Mouse (Mus musculus): Measurements from ENCODE around the gene Mpzl1. TPM values are rescaled to one million over a fixed set of nuclear protein-coding genes. Genes with fewer than 3 reads are reported as not detected.
A peak's percentile ranks its signal among the peaks of the same experiment; 100 is the strongest.

Mpzl1 gene
- total and polyA plus RNA-seq, 3 experiments: 15.1 to 19.7 (median 18.3) TPM

GRCm38 (mm10) chr1:165678861-165679617 is 44.7 kb upstream of the Mpzl1 start:
- intact Hi-C loops (cut with DNase I): loop anchor here (2.0 kb wide), 1 partner anchor 16 kb away; no protein-coding TSS in a partner anchor
- DNase-seq: no peak
- no peak overlapping the region for H3K4me3 ChIP-seq
- peaks cover 58% of the 10 kb centered on the region for H3K4me1 ChIP-seq (ENCODE audit: control insufficient read depth, insufficient read depth, low read length)
- no peaks in the 10 kb centered on the region for H3K27me3 ChIP-seq (ENCODE audit: control insufficient read depth, insufficient read depth, low read length)
- peaks cover 48% of the 10 kb centered on the region for H3K36me3 ChIP-seq (ENCODE audit: control insufficient read depth, insufficient read depth, low read length)
- no peak overlapping the region for H3K9ac ChIP-seq (ENCODE audit: low read depth, low read length)
- peaks cover 11% of the 10 kb centered on the region for H3K79me2 ChIP-seq (replicated peaks; ENCODE audit: control insufficient read depth, insufficient read depth, low read length)
- H3K27ac ChIP-seq: peak overlapping the region; percentile 51; the same call in 1 of the 2 replicates
- WGBS: 71% methylated on average over 15 of the region's 15 CpGs
- TF ChIP-seq CTCF (IDR thresholded peaks at IDR 0.05): peak; percentile 56
- no peak for TF ChIP-seq POLR2A (IDR thresholded peaks at IDR 0.05; ENCODE audit: insufficient read depth, low read depth, low read length)
- no peak for TF ChIP-seq EP300 (IDR thresholded peaks at IDR 0.05; ENCODE audit: insufficient read depth, low read depth, low read length)

GRCm38 (mm10) chr1:165677558-165677957 is 43.2 kb upstream of the Mpzl1 start:
- H3K4me3 ChIP-seq: no peak overlapping the region
- peaks cover 35% of the 10 kb centered on the region for H3K36me3 ChIP-seq (ENCODE audit: control insufficient read depth, insufficient read depth, low read length)
- no peaks in the 10 kb centered on the region for H3K27me3 ChIP-seq (ENCODE audit: control insufficient read depth, insufficient read depth, low read length)
- H3K27ac ChIP-seq: peak overlapping the region; percentile 67
- intact Hi-C loops (cut with DNase I): no loop called here
- H3K4me1 ChIP-seq (ENCODE audit: control insufficient read depth, insufficient read depth, low read length): peaks cover 53% of the 10 kb centered on the region
- peak; percentile 75; the same call in 1 of the 2 replicates for TF ChIP-seq EP300 (IDR thresholded peaks at IDR 0.05; ENCODE audit: insufficient read depth, low read depth, low read length)
- TF ChIP-seq CTCF (IDR thresholded peaks at IDR 0.05): no peak
- TF ChIP-seq POLR2A (IDR thresholded peaks at IDR 0.05; ENCODE audit: insufficient read depth, low read depth, low read length): no peak
- WGBS: 36% methylated on average over 4 of the region's 4 CpGs
- no peak overlapping the region for H3K9ac ChIP-seq (ENCODE audit: low read depth, low read length)
- H3K79me2 ChIP-seq (replicated peaks; ENCODE audit: control insufficient read depth, insufficient read depth, low read length): peaks cover 7% of the 10 kb centered on the region
- peak in 1 of 2 experiments; percentile 49 for DNase-seq

- peak overlapping the region; percentile 67 for H3K27ac ChIP-seq
- H3K79me2 ChIP-seq (replicated peaks; ENCODE audit: control insufficient read depth, insufficient read depth, low read length): peaks cover 7% of the 10 kb centered on the region
- no peak overlapping the region for H3K4me3 ChIP-seq
- peak in 1 of 2 experiments; percentile 67 for DNase-seq
- H3K36me3 ChIP-seq (ENCODE audit: control insufficient read depth, insufficient read depth, low read length): peaks cover 32% of the 10 kb centered on the region
- intact Hi-C loops (cut with DNase I): no loop called here
- peaks cover 49% of the 10 kb centered on the region for H3K4me1 ChIP-seq (ENCODE audit: control insufficient read depth, insufficient read depth, low read length)
- WGBS: 17% methylated on average over 3 of the region's 3 CpGs
- H3K9ac ChIP-seq (ENCODE audit: low read depth, low read length): peak overlapping the region; percentile 18; the same call in 1 of the 2 replicates
- TF ChIP-seq EP300 (IDR thresholded peaks at IDR 0.05; ENCODE audit: insufficient read depth, low read depth, low read length): peak; percentile 22; the same call in 1 of the 2 replicates
- no peak for TF ChIP-seq CTCF (IDR thresholded peaks at IDR 0.05)
- no peak for TF ChIP-seq POLR2A (IDR thresholded peaks at IDR 0.05; ENCODE audit: insufficient read depth, low read depth, low read length)
- no peaks in the 10 kb centered on the region for H3K27me3 ChIP-seq (ENCODE audit: control insufficient read depth, insufficient read depth, low read length)
These were observed 42.7 kb upstream of the Mpzl1 start for GRCm38 (mm10) chr1:165676993-165677392.

- H3K36me3 ChIP-seq (ENCODE audit: control insufficient read depth, insufficient read depth, low read length): peaks cover 28% of the 10 kb centered on the region
- no peak overlapping the region for H3K27ac ChIP-seq
- H3K9ac ChIP-seq (ENCODE audit: low read depth, low read length): no peak overlapping the region
- DNase-seq: no peak
- H3K27me3 ChIP-seq (ENCODE audit: control insufficient read depth, insufficient read depth, low read length): no peaks in the 10 kb centered on the region
- no peak overlapping the region for H3K4me3 ChIP-seq
- intact Hi-C loops (cut with DNase I): no loop called here
- TF ChIP-seq EP300 (IDR thresholded peaks at IDR 0.05; ENCODE audit: insufficient read depth, low read depth, low read length): no peak
- TF ChIP-seq CTCF (IDR thresholded peaks at IDR 0.05): no peak
- TF ChIP-seq POLR2A (IDR thresholded peaks at IDR 0.05; ENCODE audit: insufficient read depth, low read depth, low read length): no peak
- H3K79me2 ChIP-seq (replicated peaks; ENCODE audit: control insufficient read depth, insufficient read depth, low read length): peaks cover 7% of the 10 kb centered on the region
- H3K4me1 ChIP-seq (ENCODE audit: control insufficient read depth, insufficient read depth, low read length): peaks cover 39% of the 10 kb centered on the region
- 66% methylated on average over 9 of the region's 9 CpGs for WGBS
These were observed 40.8 kb upstream of the Mpzl1 start for GRCm38 (mm10) chr1:165675167-165675566.

GRCm38 (mm10) chr1:165672355-165672754 is 38.0 kb upstream of the Mpzl1 start:
- Histone ChIP-seq H3K27ac (no peak overlapping the region; the same call in 1 of the 2 replicates), H3K4me1 (ENCODE audit: control insufficient read depth, insufficient read depth, low read length) (peaks cover 37% of the 10 kb centered on the region), H3K4me3 (no peak overlapping the region), H3K79me2 (replicated peaks; ENCODE audit: control insufficient read depth, insufficient read depth, low read length) (peaks cover 5% of the 10 kb centered on the region), H3K9ac (ENCODE audit: low read depth, low read length) (no peak overlapping the region), H3K27me3 (ENCODE audit: control insufficient read depth, insufficient read depth, low read length) (no peaks in the 10 kb centered on the region), H3K36me3 (ENCODE audit: control insufficient read depth, insufficient read depth, low read length) (peaks cover 12% of the 10 kb centered on the region)
- TF ChIP-seq CTCF (IDR thresholded peaks at IDR 0.05) (peak; percentile 58), POLR2A (IDR thresholded peaks at IDR 0.05; ENCODE audit: insufficient read depth, low read depth, low read length) (no peak)
- no peak for DNase-seq
- intact Hi-C loops (cut with DNase I): no loop called here
- WGBS: 51% methylated on average over 9 of the region's 9 CpGs

GRCm38 (mm10) chr1:165670056-165670455 is 35.7 kb upstream of the Mpzl1 start:
- no peak overlapping the region for H3K4me3 ChIP-seq

More at GRCm38 (mm10) chr1:165670056-165670455, 35.7 kb upstream of the Mpzl1 start:
- H3K79me2 ChIP-seq (replicated peaks; ENCODE audit: control insufficient read depth, insufficient read depth, low read length): peaks cover 2% of the 10 kb centered on the region
- 56% methylated on average over 6 of the region's 6 CpGs for WGBS
- H3K9ac ChIP-seq (ENCODE audit: low read depth, low read length): no peak overlapping the region
- intact Hi-C loops (cut with DNase I): no loop called here
- no peaks in the 10 kb centered on the region for H3K27me3 ChIP-seq (ENCODE audit: control insufficient read depth, insufficient read depth, low read length)
- H3K27ac ChIP-seq: peak overlapping the region; percentile 72
- no peak for TF ChIP-seq CTCF (IDR thresholded peaks at IDR 0.05)
- no peak for TF ChIP-seq POLR2A (IDR thresholded peaks at IDR 0.05; ENCODE audit: insufficient read depth, low read depth, low read length)
- TF ChIP-seq EP300 (IDR thresholded peaks at IDR 0.05; ENCODE audit: insufficient read depth, low read depth, low read length): no peak
- H3K4me1 ChIP-seq (ENCODE audit: control insufficient read depth, insufficient read depth, low read length): peaks cover 36% of the 10 kb centered on the region
- peaks cover 11% of the 10 kb centered on the region; the same call in 1 of the 2 replicates for H3K36me3 ChIP-seq (ENCODE audit: control insufficient read depth, insufficient read depth, low read length)
- DNase-seq: no peak

Measured in heart, adult 2 months (tissue).